ENCODE assay signal across 11 mouse cellular contexts in genomic region chr9:66070151-66070550, GRCm38 (mm10). TPM values are rescaled to one million over a fixed set of nuclear protein-coding genes. Genes with fewer than 3 reads are reported as not detected.
DNase-seq lines count a peak whose midpoint lies in the region; ATAC-seq lines count a peak whose summit lies in the region.
"Had no signal": no experiment of that assay in that cellular context is flagged by ENCODE, and none has a peak within 500 bp of the region (broad histone marks: within the 10 kb centered on the region; RNA-seq: fewer than 3 reads in every experiment).

No protein-coding gene starts in this region.

- DNase-seq in heart, adult 8-10 months (ENCODE audit: low spot score) = no peak
- no peak for DNase-seq in neural tube, embryonic 11.5 days (ENCODE audit: low spot score)
- DNase-seq in neural tube, embryonic 10.5 days (ENCODE audit: extremely low spot score, low spot score) = no peak
- DNase-seq in retina, embryonic 14.5 days (ENCODE audit: low spot score) = no peak

- H3K36me3 ChIP-seq in heart, embryonic 14.5 days (ENCODE audit: control insufficient read depth, insufficient read depth, low read length) = peaks cover 22% of the 10 kb centered on the region
- peaks cover 9% of the 10 kb centered on the region for H3K36me3 ChIP-seq in neural tube, embryonic 11.5 days (ENCODE audit: control insufficient read depth, insufficient read depth, low read length)
- H3K36me3 ChIP-seq in limb, embryonic 13.5 days = peaks cover 25% of the 10 kb centered on the region
- H3K36me3 ChIP-seq in neural tube, embryonic 15.5 days = peaks cover 22% of the 10 kb centered on the region
- H3K36me3 ChIP-seq in forebrain, embryonic 15.5 days = peaks cover 21% of the 10 kb centered on the region

- ATAC-seq in heart, embryonic 14.5 days (ENCODE audit: insufficient number of reproducible peaks, insufficient read depth, low FRiP score, low read depth) = no peak
- ATAC-seq in neural tube, embryonic 11.5 days (ENCODE audit: insufficient read depth, low FRiP score, low TSS enrichment) = 0 out of 2 replicates have a peak, but pooled peaks have one; percentile 38
- ATAC-seq in limb, embryonic 13.5 days (ENCODE audit: low FRiP score, low read depth) = no peak
- ATAC-seq in neural tube, embryonic 15.5 days (ENCODE audit: low FRiP score) = no peak
- ATAC-seq in forebrain, embryonic 15.5 days (replicated peaks) = no peak

- no peak overlapping the region for H3K27ac ChIP-seq in heart, embryonic 14.5 days (replicated peaks in 1 of 2; ENCODE audit: control insufficient read depth in 1 of 2, insufficient read depth in 1 of 2, low read depth in 2 of 2, low read length in 2 of 2)
- no peak overlapping the region for H3K27ac ChIP-seq in neural tube, embryonic 11.5 days (ENCODE audit: low read depth, low read length)
- no peak overlapping the region for H3K27ac ChIP-seq in limb, embryonic 13.5 days
- H3K27ac ChIP-seq in neural tube, embryonic 15.5 days (replicated peaks) = no peak overlapping the region
- no peak overlapping the region for H3K27ac ChIP-seq in forebrain, embryonic 15.5 days (replicated peaks)
- H3K27ac ChIP-seq: forebrain, embryonic 13.5 days; midbrain, embryonic 12.5 days had no signal

- no peak overlapping the region for H3K9ac ChIP-seq in heart, embryonic 14.5 days (ENCODE audit: low read length)
- no peak overlapping the region for H3K9ac ChIP-seq in neural tube, embryonic 11.5 days (ENCODE audit: low read length)
- H3K9ac ChIP-seq in limb, embryonic 13.5 days = no peak overlapping the region
- H3K9ac ChIP-seq in neural tube, embryonic 15.5 days (replicated peaks) = no peak overlapping the region
- H3K9ac ChIP-seq in forebrain, embryonic 15.5 days (replicated peaks) = no peak overlapping the region

- H3K4me2 ChIP-seq in heart, embryonic 14.5 days (ENCODE audit: low read length) = peak overlapping the region; percentile 99
- no peak overlapping the region for H3K4me2 ChIP-seq in neural tube, embryonic 11.5 days (ENCODE audit: low read depth)
- peak overlapping the region; percentile 97; the same call in 1 of the 2 replicates for H3K4me2 ChIP-seq in limb, embryonic 13.5 days (replicated peaks)
- peak overlapping the region; percentile 96; the same call in 1 of the 2 replicates for H3K4me2 ChIP-seq in neural tube, embryonic 15.5 days
- H3K4me2 ChIP-seq in forebrain, embryonic 15.5 days (replicated peaks) = no peak overlapping the region

- no peak overlapping the region for H3K4me3 ChIP-seq in heart, embryonic 14.5 days (ENCODE audit: control insufficient read depth in 1 of 2, insufficient read depth in 1 of 2, low read depth in 1 of 2, low read length in 2 of 2)
- no peak overlapping the region for H3K4me3 ChIP-seq in neural tube, embryonic 11.5 days (ENCODE audit: low read depth, low read length)
- H3K4me3 ChIP-seq in limb, embryonic 13.5 days = no peak overlapping the region
- no peak overlapping the region; the same call in 1 of the 2 replicates for H3K4me3 ChIP-seq in neural tube, embryonic 15.5 days (replicated peaks)
- H3K4me3 ChIP-seq in forebrain, embryonic 15.5 days = no peak overlapping the region

- no peaks in the 10 kb centered on the region for H3K9me3 ChIP-seq in heart, embryonic 14.5 days (ENCODE audit: control insufficient read depth, low read length)
- no peaks in the 10 kb centered on the region for H3K9me3 ChIP-seq in neural tube, embryonic 11.5 days (ENCODE audit: control insufficient read depth, low read length)
- H3K9me3 ChIP-seq in limb, embryonic 13.5 days = peaks cover 6% of the 10 kb centered on the region; the same call in 1 of the 2 replicates
- H3K9me3 ChIP-seq in neural tube, embryonic 15.5 days (replicated peaks) = no peaks in the 10 kb centered on the region
- 0 out of 2 replicates have a peak, but pooled peaks cover 3% of the 10 kb centered on the region for H3K9me3 ChIP-seq in forebrain, embryonic 15.5 days
- H3K9me3 ChIP-seq: forebrain, embryonic 13.5 days; midbrain, embryonic 12.5 days had no signal

- peaks cover 6 to 12% of the 10 kb centered on the region in 2 experiments for H3K4me1 ChIP-seq in heart, embryonic 14.5 days (ENCODE audit: control insufficient read depth in 2 of 2, insufficient read depth in 2 of 2, low read length in 2 of 2)
- H3K4me1 ChIP-seq in neural tube, embryonic 11.5 days (ENCODE audit: control insufficient read depth, insufficient read depth, low read length) = no peaks in the 10 kb centered on the region
- peaks cover 13% of the 10 kb centered on the region for H3K4me1 ChIP-seq in limb, embryonic 13.5 days
- H3K4me1 ChIP-seq in neural tube, embryonic 15.5 days = peaks cover 13% of the 10 kb centered on the region
- H3K4me1 ChIP-seq in forebrain, embryonic 15.5 days = peaks cover 14% of the 10 kb centered on the region

- peaks cover 20% of the 10 kb centered on the region; the same call in 1 of the 2 replicates for H3K27me3 ChIP-seq in heart, embryonic 14.5 days (ENCODE audit: control insufficient read depth, insufficient read depth, low read length)
- H3K27me3 ChIP-seq in neural tube, embryonic 11.5 days (ENCODE audit: control insufficient read depth, insufficient read depth, low read length) = peaks cover 26% of the 10 kb centered on the region
- H3K27me3 ChIP-seq in limb, embryonic 13.5 days = peaks cover 48% of the 10 kb centered on the region
- H3K27me3 ChIP-seq in neural tube, embryonic 15.5 days (replicated peaks) = peaks cover 34% of the 10 kb centered on the region
- 0 out of 2 replicates have a peak, but pooled peaks cover 13% of the 10 kb centered on the region for H3K27me3 ChIP-seq in forebrain, embryonic 15.5 days

- WGBS in heart, embryonic 14.5 days = 86% methylated on average over 5 of the region's 5 CpGs
- 88% methylated on average over 5 of the region's 5 CpGs for WGBS in neural tube, embryonic 11.5 days
- WGBS in limb, embryonic 13.5 days = 86% methylated on average over 5 of the region's 5 CpGs
- 88% methylated on average over 5 of the region's 5 CpGs for WGBS in neural tube, embryonic 15.5 days
- WGBS in forebrain, embryonic 15.5 days = 87% methylated on average over 5 of the region's 5 CpGs

RNA-seq across cellular contexts. Expression of gene Snx22, which starts 0.6 kb away (rescaled TPM):
- 1.2 and 1.6 TPM in 2 replicates for polyA plus RNA-seq in heart, embryonic 14.5 days (2014; fragmentation: Nextera tagmentation; extraction: Ambion mirVana)
- under 1 TPM; 0.26 to 0.88 (median 0.47) TPM for total RNA-seq in heart, adult 8-10 months (2022)
- 3.4 and 4.9 TPM in 2 replicates for polyA plus RNA-seq in neural tube, embryonic 11.5 days (2014; fragmentation: Nextera tagmentation; extraction: Ambion mirVana)
- 5.0 and 5.3 TPM in 2 replicates for polyA plus RNA-seq in limb, embryonic 13.5 days (2015; fragmentation: Nextera tagmentation; extraction: Ambion mirVana)
- polyA plus RNA-seq in neural tube, embryonic 15.5 days (2015; fragmentation: Nextera tagmentation; extraction: Ambion mirVana) = 10.7 and 12.1 TPM in 2 replicates
- 5.2 and 6.2 TPM in 2 replicates for polyA plus RNA-seq in forebrain, embryonic 15.5 days (2015; fragmentation: Nextera tagmentation; extraction: Ambion mirVana)
- polyA plus RNA-seq: G1E had no signal

RNA-seq across cellular contexts. Expression of gene Ppib, which starts 10.1 kb away (rescaled TPM):
- 362 and 403 TPM in 2 replicates for polyA plus RNA-seq in heart, embryonic 14.5 days (2014; fragmentation: Nextera tagmentation; extraction: Ambion mirVana)
- 100 to 1,000 TPM in 3 of 4 experiments, 10 to 100 TPM in 1; 91.5 to 108 (median 105) TPM for total RNA-seq in heart, adult 8-10 months (2022)
- polyA plus RNA-seq in neural tube, embryonic 11.5 days (2014; fragmentation: Nextera tagmentation; extraction: Ambion mirVana) = 517 and 527 TPM in 2 replicates
- polyA plus RNA-seq in limb, embryonic 13.5 days (2015; fragmentation: Nextera tagmentation; extraction: Ambion mirVana) = 665 and 680 TPM in 2 replicates
- polyA plus RNA-seq in neural tube, embryonic 15.5 days (2015; fragmentation: Nextera tagmentation; extraction: Ambion mirVana) = 371 and 378 TPM in 2 replicates
- 327 and 355 TPM in 2 replicates for polyA plus RNA-seq in forebrain, embryonic 15.5 days (2015; fragmentation: Nextera tagmentation; extraction: Ambion mirVana)

RNA-seq across cellular contexts. Expression of gene Snx1, which starts 56.2 kb away (rescaled TPM):
- polyA plus RNA-seq in heart, embryonic 14.5 days (2014; fragmentation: Nextera tagmentation; extraction: Ambion mirVana) = 63.8 and 65.1 TPM in 2 replicates
- 10 to 100 TPM; 21.3 to 25.8 (median 24.0) TPM for total RNA-seq in heart, adult 8-10 months (2022)
- 127 and 131 TPM in 2 replicates for polyA plus RNA-seq in neural tube, embryonic 11.5 days (2014; fragmentation: Nextera tagmentation; extraction: Ambion mirVana)
- polyA plus RNA-seq in limb, embryonic 13.5 days (2015; fragmentation: Nextera tagmentation; extraction: Ambion mirVana) = 128 and 134 TPM in 2 replicates
- polyA plus RNA-seq in neural tube, embryonic 15.5 days (2015; fragmentation: Nextera tagmentation; extraction: Ambion mirVana) = 70.4 and 80.0 TPM in 2 replicates
- 109 TPM in 2 replicates for polyA plus RNA-seq in forebrain, embryonic 15.5 days (2015; fragmentation: Nextera tagmentation; extraction: Ambion mirVana)

RNA-seq across cellular contexts. Expression of gene Ciao2a, which starts 56.3 kb away (rescaled TPM):
- 163 and 172 TPM in 2 replicates for polyA plus RNA-seq in heart, embryonic 14.5 days (2014; fragmentation: Nextera tagmentation; extraction: Ambion mirVana)
- total RNA-seq in heart, adult 8-10 months (2022) = 10 to 100 TPM; 63.2 to 72.4 (median 71.0) TPM
- polyA plus RNA-seq in neural tube, embryonic 11.5 days (2014; fragmentation: Nextera tagmentation; extraction: Ambion mirVana) = 126 and 131 TPM in 2 replicates
- polyA plus RNA-seq in limb, embryonic 13.5 days (2015; fragmentation: Nextera tagmentation; extraction: Ambion mirVana) = 173 and 178 TPM in 2 replicates
- 73.7 and 100 TPM in 2 replicates for polyA plus RNA-seq in neural tube, embryonic 15.5 days (2015; fragmentation: Nextera tagmentation; extraction: Ambion mirVana)
- 87.5 and 89.0 TPM in 2 replicates for polyA plus RNA-seq in forebrain, embryonic 15.5 days (2015; fragmentation: Nextera tagmentation; extraction: Ambion mirVana)

Comparison
In these comparisons a context has a peak if more than half of its experiments do, and no peak if none do; other contexts are left out.
1. H3K4me2 ChIP-seq: peak in heart, embryonic 14.5 days (single experiment), limb, embryonic 13.5 days (single experiment) and neural tube, embryonic 15.5 days (single experiment); none in neural tube, embryonic 11.5 days (single experiment) and forebrain, embryonic 15.5 days (single experiment).